Mouse (Mus musculus): ENCODE data around the gene Oas2. TPM values are rescaled to one million over a fixed set of nuclear protein-coding genes. Genes with fewer than 3 reads are reported as not detected.
A peak's percentile ranks its signal among the peaks of the same experiment; 100 is the strongest.

The Oas2 gene
- polyA plus RNA-seq, 1 experiment: 22.4 TPM

DNA sequence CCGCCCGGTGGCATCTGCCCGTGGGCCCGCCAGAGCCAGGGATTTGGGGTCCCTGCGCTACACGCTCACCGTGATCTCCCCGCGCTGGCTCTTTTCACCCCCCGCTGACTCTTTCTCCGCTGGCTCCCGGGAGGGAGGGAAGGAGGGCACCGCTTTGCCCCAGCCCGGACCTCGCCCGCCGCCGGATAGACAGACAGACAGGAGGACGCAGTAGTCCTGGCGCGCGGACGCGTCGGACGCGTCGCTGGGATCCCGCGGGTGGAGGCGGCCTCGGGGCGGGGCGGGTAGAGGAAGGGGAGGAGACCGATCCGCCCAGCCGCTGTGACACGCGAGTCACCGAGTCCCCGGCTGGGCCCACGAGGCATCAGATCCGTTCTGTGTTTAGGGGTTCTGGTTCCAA, 38.2 kb downstream of the Oas2 start:
- peaks cover 21% of the 10 kb centered on the region for H3K4me1 ChIP-seq (replicated peaks; ENCODE audit: control insufficient read depth, insufficient read depth, low read length)
- H3K27ac ChIP-seq (ENCODE audit: control insufficient read depth, insufficient read depth, low read length): no peak overlapping the region
- H3K36me3 ChIP-seq (ENCODE audit: control insufficient read depth, insufficient read depth, low read length): no peaks in the 10 kb centered on the region
- under 1% methylated on average over 43 of the region's 43 CpGs for WGBS
- DNase-seq: peak; percentile 66
- peak overlapping the region; percentile 47 for H3K4me3 ChIP-seq (ENCODE audit: control insufficient read depth, insufficient read depth, low read length)
- no peaks in the 10 kb centered on the region; the same call in 1 of the 2 replicates for H3K27me3 ChIP-seq (ENCODE audit: control insufficient read depth, insufficient read depth, low read length)
- TF ChIP-seq CTCF (IDR thresholded peaks at IDR 0.05; ENCODE audit: borderline replicate concordance, control insufficient read depth, extremely low read depth, insufficient read depth, low read length, poor library complexity) (no peak), POLR2A (IDR thresholded peaks at IDR 0.05; ENCODE audit: control insufficient read depth, extremely low read depth, insufficient read depth, low read length, poor library complexity) (peak; percentile 41; the same call in 1 of the 2 replicates)

DNA sequence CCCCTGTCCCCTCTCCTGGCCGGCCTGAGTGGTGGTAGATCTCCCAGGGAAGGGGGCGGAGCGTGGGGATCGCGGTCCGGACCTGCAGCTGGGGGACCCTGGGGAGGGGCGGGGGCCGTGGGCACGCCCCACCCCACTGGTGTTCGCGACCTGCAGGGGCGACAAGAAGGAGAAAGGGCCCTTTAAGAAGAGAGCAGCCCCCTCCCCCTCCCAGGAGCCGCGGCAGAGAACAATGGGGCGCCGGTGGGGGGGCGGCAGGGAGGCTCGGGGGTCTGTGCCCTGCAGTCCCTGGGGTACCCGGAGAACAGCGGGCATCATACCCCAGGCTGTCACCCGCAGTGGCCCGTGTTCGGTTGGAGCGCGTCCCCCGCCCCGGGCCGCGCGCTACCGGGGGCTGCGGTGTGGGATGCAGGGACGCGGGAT, 38.8 kb downstream of the Oas2 start:
- no peak for TF ChIP-seq POLR2A (IDR thresholded peaks at IDR 0.05; ENCODE audit: control insufficient read depth, extremely low read depth, insufficient read depth, low read length, poor library complexity)
- TF ChIP-seq CTCF (IDR thresholded peaks at IDR 0.05; ENCODE audit: borderline replicate concordance, control insufficient read depth, extremely low read depth, insufficient read depth, low read length, poor library complexity): no peak
- no peaks in the 10 kb centered on the region for H3K36me3 ChIP-seq (ENCODE audit: control insufficient read depth, insufficient read depth, low read length)
- 3% methylated on average over 33 of the region's 34 CpGs for WGBS
- H3K4me1 ChIP-seq (replicated peaks; ENCODE audit: control insufficient read depth, insufficient read depth, low read length): peaks cover 21% of the 10 kb centered on the region
- no peak overlapping the region for H3K27ac ChIP-seq (ENCODE audit: control insufficient read depth, insufficient read depth, low read length)
- no peak for DNase-seq
- H3K4me3 ChIP-seq (ENCODE audit: control insufficient read depth, insufficient read depth, low read length): peak overlapping the region; percentile 47
- H3K27me3 ChIP-seq (ENCODE audit: control insufficient read depth, insufficient read depth, low read length): no peaks in the 10 kb centered on the region; the same call in 1 of the 2 replicates

DNA sequence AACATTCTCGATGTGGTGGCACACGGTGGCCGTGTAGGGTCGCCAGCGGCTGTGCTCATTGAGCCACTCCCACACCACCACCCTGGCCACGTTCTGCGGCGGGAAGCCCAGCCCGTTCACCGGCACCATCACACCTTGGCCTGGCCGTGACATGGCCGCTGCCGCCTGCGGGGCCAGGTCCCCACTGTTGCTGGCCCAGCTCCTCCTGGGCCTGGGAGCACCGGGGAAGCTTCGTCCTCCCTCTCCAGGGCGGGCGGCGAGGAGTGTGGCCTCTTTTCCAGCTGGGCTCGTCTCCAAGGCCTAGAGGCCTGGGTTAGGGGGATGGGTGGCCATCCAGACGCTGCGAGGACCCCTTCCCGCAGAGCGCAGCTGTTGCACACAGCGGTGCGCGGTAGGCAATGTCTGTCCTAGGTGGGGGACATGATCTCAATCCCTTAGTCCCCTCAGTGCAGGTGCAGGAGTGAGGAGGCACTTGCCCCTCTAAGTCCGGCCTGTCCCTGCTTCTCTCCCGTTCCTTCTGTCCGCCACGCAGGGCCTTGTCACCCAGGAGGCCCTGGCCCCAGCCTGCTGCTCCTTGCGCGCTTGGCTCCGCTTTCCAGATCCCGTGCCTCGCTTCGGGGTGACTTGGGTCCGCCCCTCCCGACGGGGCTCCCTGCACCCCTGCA, 39.4 kb downstream of the Oas2 start:
- no peak for DNase-seq
- Histone ChIP-seq H3K4me1 (replicated peaks; ENCODE audit: control insufficient read depth, insufficient read depth, low read length) (peaks cover 21% of the 10 kb centered on the region), H3K36me3 (ENCODE audit: control insufficient read depth, insufficient read depth, low read length) (no peaks in the 10 kb centered on the region), H3K4me3 (ENCODE audit: control insufficient read depth, insufficient read depth, low read length) (peak overlapping the region; percentile 47), H3K27me3 (ENCODE audit: control insufficient read depth, insufficient read depth, low read length) (no peaks in the 10 kb centered on the region; the same call in 1 of the 2 replicates), H3K27ac (ENCODE audit: control insufficient read depth, insufficient read depth, low read length) (no peak overlapping the region)
- WGBS: 24% methylated on average over 40 of the region's 40 CpGs
- TF ChIP-seq CTCF (IDR thresholded peaks at IDR 0.05; ENCODE audit: borderline replicate concordance, control insufficient read depth, extremely low read depth, insufficient read depth, low read length, poor library complexity): no peak
- no peak for TF ChIP-seq POLR2A (IDR thresholded peaks at IDR 0.05; ENCODE audit: control insufficient read depth, extremely low read depth, insufficient read depth, low read length, poor library complexity)

DNA sequence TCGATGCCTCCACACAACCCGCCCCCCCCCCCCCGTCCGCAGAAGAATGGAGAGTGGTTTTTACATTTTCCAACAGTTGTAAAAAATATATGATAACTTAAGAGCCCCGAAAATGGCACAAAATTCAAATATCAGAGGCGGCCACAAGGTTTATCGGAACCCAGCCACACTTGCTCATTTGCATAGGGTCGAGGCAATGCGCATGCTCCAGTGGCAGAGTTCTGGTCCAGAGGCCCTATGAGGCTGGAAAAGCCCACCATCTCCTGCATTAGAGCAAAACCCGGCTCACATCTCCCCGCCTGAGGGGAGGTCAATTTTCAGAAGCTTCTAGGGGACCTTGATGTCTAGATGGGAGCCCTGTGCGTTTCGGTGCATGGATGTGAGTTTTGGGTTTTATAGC, 42.7 kb downstream of the Oas2 start:
- WGBS: 77% methylated on average over 13 of the region's 13 CpGs
- no peak for DNase-seq
- Histone ChIP-seq H3K4me1 (replicated peaks; ENCODE audit: control insufficient read depth, insufficient read depth, low read length) (peaks cover 23% of the 10 kb centered on the region), H3K27me3 (ENCODE audit: control insufficient read depth, insufficient read depth, low read length) (no peaks in the 10 kb centered on the region; the same call in 1 of the 2 replicates), H3K27ac (ENCODE audit: control insufficient read depth, insufficient read depth, low read length) (no peak overlapping the region), H3K4me3 (ENCODE audit: control insufficient read depth, insufficient read depth, low read length) (no peak overlapping the region), H3K36me3 (ENCODE audit: control insufficient read depth, insufficient read depth, low read length) (no peaks in the 10 kb centered on the region)
- TF ChIP-seq CTCF (IDR thresholded peaks at IDR 0.05; ENCODE audit: borderline replicate concordance, control insufficient read depth, extremely low read depth, insufficient read depth, low read length, poor library complexity) (no peak), POLR2A (IDR thresholded peaks at IDR 0.05; ENCODE audit: control insufficient read depth, extremely low read depth, insufficient read depth, low read length, poor library complexity) (no peak)

DNA sequence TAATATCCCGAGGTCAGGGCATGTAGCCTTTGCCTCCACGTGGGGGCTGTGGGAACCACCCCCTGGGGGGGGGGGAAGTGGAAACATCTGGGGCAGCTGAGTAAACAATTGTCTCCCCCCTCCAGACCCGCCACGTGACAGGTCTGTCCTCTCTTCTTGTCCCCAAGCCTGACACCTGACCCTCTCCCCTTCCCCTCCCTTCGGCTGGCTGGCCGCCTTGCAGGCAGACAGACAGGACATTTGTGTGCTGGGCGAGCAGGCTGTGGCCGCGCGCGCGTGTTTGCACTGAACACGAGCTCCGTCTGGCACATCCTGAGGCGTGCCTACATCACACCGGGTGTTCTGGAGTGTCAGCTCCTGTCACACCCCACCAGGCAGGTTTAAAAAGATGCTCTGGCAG, 43.1 kb downstream of the Oas2 start:
- H3K4me1 ChIP-seq (replicated peaks; ENCODE audit: control insufficient read depth, insufficient read depth, low read length): peaks cover 19% of the 10 kb centered on the region
- no peak for DNase-seq
- no peaks in the 10 kb centered on the region for H3K36me3 ChIP-seq (ENCODE audit: control insufficient read depth, insufficient read depth, low read length)
- H3K27ac ChIP-seq (ENCODE audit: control insufficient read depth, insufficient read depth, low read length): no peak overlapping the region
- 48% methylated on average over 16 of the region's 16 CpGs for WGBS
- no peak overlapping the region for H3K4me3 ChIP-seq (ENCODE audit: control insufficient read depth, insufficient read depth, low read length)
- TF ChIP-seq CTCF (IDR thresholded peaks at IDR 0.05; ENCODE audit: borderline replicate concordance, control insufficient read depth, extremely low read depth, insufficient read depth, low read length, poor library complexity) (no peak), POLR2A (IDR thresholded peaks at IDR 0.05; ENCODE audit: control insufficient read depth, extremely low read depth, insufficient read depth, low read length, poor library complexity) (no peak)
- no peaks in the 10 kb centered on the region; the same call in 1 of the 2 replicates for H3K27me3 ChIP-seq (ENCODE audit: control insufficient read depth, insufficient read depth, low read length)

DNA sequence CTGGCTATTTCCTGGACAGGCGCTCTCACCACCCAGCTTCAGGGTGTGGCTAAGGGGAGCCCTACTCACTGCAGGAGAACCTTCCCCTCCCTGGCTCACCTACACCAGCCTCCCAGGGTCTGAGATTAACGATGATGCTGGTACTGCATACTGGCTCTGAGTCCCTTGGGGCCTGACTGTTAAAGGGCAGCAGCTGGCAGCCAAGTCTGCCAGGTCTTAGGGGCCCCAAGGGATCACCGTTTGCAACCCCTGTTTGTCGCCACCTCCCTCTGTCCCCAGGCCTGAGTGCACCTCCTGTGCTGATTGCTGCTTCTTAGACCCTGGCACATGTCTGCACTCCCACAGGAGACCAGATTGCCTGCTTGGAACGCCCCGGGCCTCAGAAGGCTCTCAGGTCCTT, 45.2 kb downstream of the Oas2 start:
- 79% methylated on average over 6 of the region's 6 CpGs for WGBS
- Histone ChIP-seq H3K4me3 (ENCODE audit: control insufficient read depth, insufficient read depth, low read length) (no peak overlapping the region), H3K36me3 (ENCODE audit: control insufficient read depth, insufficient read depth, low read length) (no peaks in the 10 kb centered on the region), H3K4me1 (replicated peaks; ENCODE audit: control insufficient read depth, insufficient read depth, low read length) (peaks cover 4% of the 10 kb centered on the region; the same call in 1 of the 2 replicates), H3K27ac (ENCODE audit: control insufficient read depth, insufficient read depth, low read length) (no peak overlapping the region), H3K27me3 (ENCODE audit: control insufficient read depth, insufficient read depth, low read length) (no peaks in the 10 kb centered on the region)
- no peak for DNase-seq
- TF ChIP-seq CTCF (IDR thresholded peaks at IDR 0.05; ENCODE audit: borderline replicate concordance, control insufficient read depth, extremely low read depth, insufficient read depth, low read length, poor library complexity) (no peak), POLR2A (IDR thresholded peaks at IDR 0.05; ENCODE audit: control insufficient read depth, extremely low read depth, insufficient read depth, low read length, poor library complexity) (no peak)
